Mouse (Mus musculus): ENCODE measurements around the gene Osm. TPM values are rescaled to one million over a fixed set of nuclear protein-coding genes. Genes with fewer than 3 reads are reported as not detected.

Gene Osm
- total RNA-seq (2023) = 12.0 TPM

DNA sequence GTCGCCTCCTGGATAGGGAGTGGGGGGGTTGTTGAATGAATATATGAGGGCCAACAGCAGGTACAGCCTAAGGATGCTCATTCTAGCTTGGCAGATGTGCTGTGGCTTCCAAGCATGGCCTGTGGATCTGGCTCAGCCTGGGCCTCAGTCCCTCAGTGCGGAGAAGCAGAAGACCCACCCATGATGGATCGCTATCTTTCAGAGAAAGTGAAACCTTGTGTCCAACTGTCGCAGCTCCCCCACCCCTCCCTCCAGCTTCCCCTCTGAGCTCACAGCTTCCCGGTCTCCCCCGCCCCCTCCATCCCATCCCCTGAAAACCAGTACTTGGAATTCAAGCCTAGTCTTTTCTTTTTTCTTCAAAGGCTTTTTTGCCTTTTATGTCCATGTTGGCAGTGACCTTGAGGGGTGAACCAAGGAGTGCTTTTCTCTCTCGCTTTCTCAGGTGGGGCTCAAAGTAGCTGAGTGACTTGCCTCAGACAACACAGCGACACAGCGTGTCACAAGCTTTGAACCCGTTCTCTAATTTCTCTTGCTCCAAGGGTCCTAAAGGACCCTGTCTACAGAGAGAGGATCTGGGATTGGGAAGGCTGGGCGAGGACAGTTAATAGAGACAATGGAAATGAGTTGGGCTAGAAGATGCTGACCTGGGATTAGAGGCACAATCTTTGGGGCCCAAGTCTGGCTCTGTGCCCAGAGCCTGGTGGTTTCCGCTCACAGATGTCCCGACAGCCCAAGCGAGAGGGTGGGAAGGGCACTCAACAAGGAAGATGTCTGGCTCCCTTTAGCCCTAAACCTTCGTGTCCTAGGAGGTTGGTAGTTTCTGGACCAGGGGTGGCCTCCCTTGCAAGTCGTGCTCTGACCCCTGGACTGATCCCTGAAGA, at the start of gene Osm:
Osm (plus strand) TSS at position 756 of the 881 bp plus-strand sequence.

DNA sequence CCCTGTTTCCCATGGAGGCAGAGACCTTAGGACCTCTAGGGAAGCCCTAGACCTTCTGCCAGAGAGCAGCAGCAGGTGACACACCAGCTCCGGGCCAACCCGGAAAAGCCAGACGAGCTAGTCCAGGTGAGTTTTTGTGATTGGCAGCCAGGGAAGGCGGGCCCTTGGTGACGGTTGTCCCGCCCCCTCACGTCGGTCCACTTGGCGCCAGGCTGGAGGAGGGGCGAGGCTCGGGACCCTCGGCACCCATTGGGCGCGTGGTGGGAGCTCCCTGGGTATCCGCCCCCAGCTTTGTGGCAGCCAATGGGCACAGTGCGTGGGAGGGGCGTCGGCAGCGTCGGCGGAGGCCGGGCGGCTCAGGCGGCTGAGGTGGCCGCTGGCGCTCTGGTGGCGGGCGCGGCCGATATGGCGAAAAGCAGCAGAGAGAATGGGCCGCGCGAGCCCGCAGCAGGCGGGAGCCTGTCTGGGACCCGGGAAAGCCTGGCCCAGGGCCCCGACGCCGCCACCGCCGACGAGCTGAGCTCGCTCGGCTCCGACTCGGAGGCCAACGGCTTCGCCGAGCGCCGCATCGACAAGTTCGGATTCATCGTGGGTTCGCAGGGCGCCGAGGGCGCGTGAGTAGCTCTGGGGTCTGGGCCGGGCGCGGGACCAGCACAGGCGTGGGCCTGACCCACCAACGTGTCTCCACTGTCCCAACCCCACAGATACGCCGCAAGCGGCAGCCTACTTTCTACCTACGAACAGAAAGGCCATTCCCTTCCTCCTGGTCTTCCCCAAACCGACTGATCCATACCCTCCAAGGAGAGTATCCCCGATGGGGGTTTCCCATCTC, 49.5 kb upstream of the Osm start, which contains the start of gene Tbc1d10a:
Tbc1d10a (plus strand) TSS at position 304 of the 832 bp plus-strand sequence.

DNA sequence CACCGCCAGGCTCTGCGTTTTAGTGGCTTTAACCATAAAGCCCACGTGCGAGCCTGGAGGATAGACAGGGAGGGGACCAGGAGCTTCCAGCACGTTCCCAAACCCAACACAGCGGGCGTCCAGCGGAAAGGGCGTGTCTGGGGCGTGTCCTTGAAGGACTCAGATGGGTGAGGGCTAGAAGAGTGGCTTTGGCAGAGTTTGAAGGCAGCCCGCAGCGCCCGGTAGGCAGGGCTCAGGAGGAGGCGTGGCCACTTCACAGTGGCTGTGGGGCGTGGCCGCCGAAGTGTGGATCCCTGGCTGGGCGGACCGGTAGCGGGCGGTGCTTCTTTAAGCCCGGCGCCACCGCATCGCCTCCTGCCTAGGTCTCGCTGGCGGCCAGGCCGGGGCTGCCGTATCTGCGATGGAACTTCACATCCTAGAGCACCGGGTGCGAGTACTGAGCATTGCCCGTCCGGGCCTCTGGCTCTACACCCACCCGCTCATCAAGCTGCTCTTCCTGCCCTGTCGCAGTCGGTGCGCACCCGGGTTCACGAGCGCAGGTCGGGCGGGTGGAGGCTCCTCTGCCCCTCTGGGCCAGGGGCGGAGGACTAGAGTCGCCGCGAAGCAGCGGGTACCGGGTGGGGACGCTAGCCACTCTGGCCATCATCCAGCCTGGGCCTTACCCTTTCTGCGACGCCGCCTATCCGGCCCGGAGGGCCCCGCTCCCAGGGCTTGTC, 18.1 kb upstream of the Osm start, which contains the start of gene Castor1:
Castor1 (plus strand) TSS at position 312 of the 716 bp plus-strand sequence.

DNA sequence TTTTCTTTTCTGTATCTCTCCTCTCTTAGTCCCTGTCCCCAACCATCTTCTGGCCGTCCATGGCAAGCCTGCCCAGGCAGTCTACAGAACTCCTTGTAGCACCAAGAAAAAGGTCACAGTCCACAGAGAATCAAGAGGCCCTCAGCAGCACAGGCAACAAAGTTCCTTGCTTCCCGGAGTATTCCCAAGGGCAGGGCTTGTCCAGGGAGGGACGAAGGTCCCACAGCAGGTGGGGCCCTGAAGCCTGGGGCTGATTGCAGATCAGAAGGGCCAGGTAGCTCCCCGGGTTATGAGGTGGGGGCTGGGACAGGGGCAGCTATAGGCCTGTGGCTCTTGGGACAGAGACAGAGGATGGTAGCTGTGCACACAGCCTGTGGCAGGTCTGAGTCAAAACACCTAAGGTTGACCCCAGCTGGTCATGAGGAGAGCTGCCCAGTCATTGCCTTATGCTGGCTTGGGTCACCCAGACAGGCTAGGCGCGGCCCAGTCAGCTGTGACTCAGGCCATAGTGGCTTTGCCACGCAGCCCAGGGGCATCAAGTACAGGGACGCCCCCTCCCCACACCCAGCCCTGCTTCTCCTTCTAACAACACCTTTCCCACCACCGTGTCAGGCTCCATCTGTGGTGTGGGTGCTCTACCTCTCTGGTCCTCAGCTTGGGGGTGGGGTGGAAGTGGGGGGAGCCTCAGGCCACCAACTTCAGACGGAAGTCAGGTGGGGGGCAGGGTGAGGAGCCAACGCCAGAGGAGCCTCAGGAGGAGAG, 20.8 kb downstream of the Osm start, which contains the start of gene Lif:
Lif (plus strand) TSS at position 712 of the 762 bp plus-strand sequence.

Other genes starting within 250 kb of the Osm start
- gene Sec14l4, start 205.0 kb upstream of the Osm start, total RNA-seq (2023) = not detected
- gene Sec14l3, start 171.6 kb upstream of the Osm start, total RNA-seq (2023) = not detected
- 2.6 TPM for gene Mtfp1, start 141.0 kb upstream of the Osm start, total RNA-seq (2023)
- 0.88 TPM for gene Sec14l2, start 113.0 kb upstream of the Osm start, total RNA-seq (2023)
- gene Rnf215, start 101.2 kb upstream of the Osm start, total RNA-seq (2023) = 18.4 TPM
- 6.1 TPM for gene Ccdc157, start 76.1 kb upstream of the Osm start, total RNA-seq (2023)
- 54.8 TPM for gene Sf3a1, start 76.1 kb upstream of the Osm start, total RNA-seq (2023)
- gene Tbc1d10a, start 49.6 kb upstream of the Osm start, total RNA-seq (2023) = 62.8 TPM
- gene Castor1, start 18.2 kb upstream of the Osm start, total RNA-seq (2023) = 12.9 TPM
- gene Lif, start 21.1 kb downstream of the Osm start, total RNA-seq (2023) = 0.18 TPM
- 0.47 TPM for gene Hormad2, start 204.7 kb downstream of the Osm start, total RNA-seq (2023)